Mouse (Mus musculus) forebrain, embryonic 11.5 days (tissue): ENCODE measurements around the gene Gm17467. TPM values are rescaled to one million over a fixed set of nuclear protein-coding genes. Genes with fewer than 3 reads are reported as not detected.
"Not testable (repeated sequence)": the region's sequence is repeated elsewhere in the genome, so short reads cannot be mapped to it uniquely, and the experiment has no call there.

Experiments used
- ATAC-seq: fragments of 200-750 bp; cut with Nextera tagmentation; replicated peaks from 2 replicates; pipeline ENCODE4 v1.8.0; 2017; ENCODE audit warnings: moderate TSS enrichment; ENCODE audit not compliant: low FRiP score
- DNase-seq: peaks from one replicate; pipeline ENCODE4 v3.0.0-alpha.2; 2017; ENCODE audit warnings: low spot score
- H3K27ac ChIP-seq: fragments of 300-500 bp; sonication (generic); 2 replicates; pipeline ENCODE4 v1.5.1; 2014; ENCODE audit warnings: low read depth, low read length
- H3K27me3 ChIP-seq: fragments of 300-500 bp; sonication (generic); 2 replicates; pipeline ENCODE4 v1.6.1; 2014; ENCODE audit warnings: mild to moderate bottlenecking, low read length, mixed read lengths; ENCODE audit not compliant: control insufficient read depth, insufficient read depth
- H3K36me3 ChIP-seq: fragments of 300-500 bp; sonication (generic); 2 replicates; pipeline ENCODE4 v1.6.1; 2014; ENCODE audit warnings: mild to moderate bottlenecking, low read length, moderate library complexity, mixed read lengths; ENCODE audit not compliant: control insufficient read depth, insufficient read depth
- H3K4me1 ChIP-seq: fragments of 300-500 bp; sonication (generic); replicated peaks from 2 replicates; pipeline ENCODE4 v1.6.1; 2014; ENCODE audit warnings: low read length, mixed read lengths; ENCODE audit not compliant: control insufficient read depth, insufficient read depth
- H3K4me2 ChIP-seq: fragments of 300-500 bp; sonication (generic); 2 replicates; pipeline ENCODE4 v1.6.1; 2014; ENCODE audit warnings: low read depth, mild to moderate bottlenecking, low read length, moderate library complexity, mixed read lengths; ENCODE audit not compliant: severe bottlenecking
- H3K4me3 ChIP-seq: fragments of 300-500 bp; sonication (generic); 2 replicates; pipeline ENCODE4 v1.5.1; 2014; ENCODE audit warnings: low read depth, low read length
- H3K9ac ChIP-seq: fragments of 300-500 bp; sonication (generic); 2 replicates; pipeline ENCODE4 v1.6.1; 2014; ENCODE audit warnings: low read length
- H3K9me3 ChIP-seq: fragments of 300-500 bp; sonication (generic); 2 replicates; pipeline ENCODE4 v1.6.1; 2016; ENCODE audit warnings: low read length, mixed read lengths; ENCODE audit not compliant: control insufficient read depth
- WGBS: fragments of 180-500 bp; shearing (Covaris S2); extraction: QIAGEN DNeasy Blood & Tissue Kit; methylation state at CpG from one replicate; pipeline ENCODE4 v1.1.7; 2014; 5-methylcytosine and 5-hydroxymethylcytosine counted together
- polyA plus RNA-seq: library from polyadenylated mRNA; unstranded; fragments of >200 nt; fragmentation: Nextera tagmentation; extraction: Ambion mirVana; gene quantifications from 2 replicates; pipeline ENCODE4 v1.2.1, GENCODE M21; 2014

Gene Gm17467
- not detected in 2 replicates for polyA plus RNA-seq

- not testable (repeated sequence) for H3K4me2 ChIP-seq, H3K27me3 ChIP-seq, DNase-seq, H3K4me3 ChIP-seq, ATAC-seq, H3K27ac ChIP-seq, H3K36me3 ChIP-seq, H3K9me3 ChIP-seq, H3K9ac ChIP-seq, H3K4me1 ChIP-seq
- WGBS: no CpG with 5 or more reads among the region's 3 CpGs
Observed at GRCm38 (mm10) chrX:123704691-123705090, at the start of gene Gm17467. Gm17467 (minus strand) TSS chrX:123704791.

Other genes with a start within 250 kb of the Gm17467 start
- not detected in 2 replicates for gene Cldn34c2, start 123.1 kb downstream of the Gm17467 start, polyA plus RNA-seq
- gene Cldn34c3, start 88.9 kb upstream of the Gm17467 start, polyA plus RNA-seq: not detected in 2 replicates